Mouse (Mus musculus) intestine, postnatal 0 days (tissue): Measurements from ENCODE around the gene Urad. TPM values are rescaled to one million over a fixed set of nuclear protein-coding genes. Genes with fewer than 3 reads are reported as not detected.

ENCODE experiments used
- ATAC-seq: fragments of 200-750 bp; cut with Nextera tagmentation; 2 replicates; pipeline ENCODE4 v1.8.0; 2017; ENCODE audit warnings: mild to moderate bottlenecking, moderate TSS enrichment, moderate library complexity
- H3K27ac ChIP-seq: fragments of 300-500 bp; sonication (generic); 2 replicates; pipeline ENCODE4 v1.5.1; 2014; ENCODE audit warnings: mild to moderate bottlenecking, low read depth, low read length, moderate library complexity
- H3K27me3 ChIP-seq: fragments of 300-500 bp; sonication (generic); replicated peaks from 2 replicates; pipeline ENCODE4 v1.6.1; 2014; ENCODE audit warnings: low read length, mixed read lengths; ENCODE audit not compliant: control insufficient read depth, insufficient read depth
- H3K36me3 ChIP-seq: fragments of 300-500 bp; sonication (generic); 2 replicates; pipeline ENCODE4 v1.6.1; 2014; ENCODE audit warnings: mild to moderate bottlenecking, moderate library complexity; ENCODE audit not compliant: control insufficient read depth, insufficient read depth
- H3K4me1 ChIP-seq: fragments of 300-500 bp; sonication (generic); replicated peaks from 2 replicates; pipeline ENCODE4 v1.6.1; 2014; ENCODE audit warnings: antibody characterized with exemption, low read length, mixed read lengths; ENCODE audit not compliant: control insufficient read depth, insufficient read depth
- H3K4me2 ChIP-seq: fragments of 300-500 bp; sonication (generic); replicated peaks from 2 replicates; pipeline ENCODE4 v1.6.1; 2014; ENCODE audit warnings: low read depth, mild to moderate bottlenecking, moderate library complexity
- H3K4me3 ChIP-seq: fragments of 300-500 bp; sonication (generic); 2 replicates; pipeline ENCODE4 v1.5.1; 2014; ENCODE audit warnings: low read depth, low read length
- H3K9ac ChIP-seq: fragments of 300-500 bp; sonication (generic); 2 replicates; pipeline ENCODE4 v1.6.1; 2014; ENCODE audit warnings: mild to moderate bottlenecking, low read depth, low read length
- H3K9me3 ChIP-seq: fragments of 300-500 bp; sonication (generic); 2 replicates; pipeline ENCODE4 v1.6.1; 2016; ENCODE audit warnings: mixed run types; ENCODE audit not compliant: control insufficient read depth
- CTCF ChIP-seq: sonication (generic); IDR thresholded peaks from 2 replicates; pipeline ENCODE4 v1.5.1; 2016; ENCODE audit warnings: low read depth, mild to moderate bottlenecking, control low read depth, antibody characterized with exemption, moderate library complexity
- WGBS: fragments of 180-500 bp; shearing (Covaris S2); extraction: QIAGEN DNeasy Blood & Tissue Kit; methylation state at CpG from one replicate; pipeline ENCODE4 v1.1.7; 2014; 5-methylcytosine and 5-hydroxymethylcytosine counted together
- polyA plus RNA-seq: library from polyadenylated mRNA; unstranded; fragments of >200 nt; fragmentation: Nextera tagmentation; extraction: Ambion mirVana; gene quantifications from 2 replicates; pipeline ENCODE4 v1.2.1, GENCODE M21; 2015

Gene Urad
- polyA plus RNA-seq, 1 experiment from 2014 or later, result 1.1 TPM

GRCm38 (mm10) chr5:147300001-147300363 lies 22.3 kb downstream of the Urad start:
- H3K4me1 ChIP-seq, result no peaks in the 10 kb centered on the region
- peak overlapping the region; percentile 94; the same call in 1 of the 2 replicates for H3K9ac ChIP-seq
- ATAC-seq, result peak; percentile 78
- H3K9me3 ChIP-seq, result no peaks in the 10 kb centered on the region
- peaks cover 8% of the 10 kb centered on the region; the same call in 1 of the 2 replicates for H3K36me3 ChIP-seq
- H3K27ac ChIP-seq, result peak overlapping the region; percentile 88
- no peak for TF ChIP-seq CTCF
- peak overlapping the region; percentile 74 for H3K4me3 ChIP-seq
- WGBS, result 2% methylated on average over 4 of the region's 4 CpGs
- peaks cover 6% of the 10 kb centered on the region; the same call in 1 of the 2 replicates for H3K27me3 ChIP-seq
- peak overlapping the region; percentile 69 for H3K4me2 ChIP-seq

- peaks cover 6% of the 10 kb centered on the region; the same call in 1 of the 2 replicates for H3K27me3 ChIP-seq
- 1% methylated on average over 41 of the region's 41 CpGs for WGBS
These were observed 22.8 kb downstream of the Urad start for GRCm38 (mm10) chr5:147299255-147300000.

GRCm38 (mm10) chr5:147297249-147297648 lies 25.0 kb downstream of the Urad start:
- no peak overlapping the region for H3K4me3 ChIP-seq
- peaks cover 12% of the 10 kb centered on the region for H3K27me3 ChIP-seq
- peaks cover 8% of the 10 kb centered on the region; the same call in 1 of the 2 replicates for H3K36me3 ChIP-seq

More at GRCm38 (mm10) chr5:147299255-147300000, 22.8 kb downstream of the Urad start:
- Histone ChIP-seq H3K9ac (peak overlapping the region; percentile 35; the same call in 1 of the 2 replicates), H3K4me2 (peak overlapping the region; percentile 69), H3K4me3 (peak overlapping the region; percentile 74), H3K9me3 (no peaks in the 10 kb centered on the region), H3K27ac (peak overlapping the region; percentile 88), H3K36me3 (peaks cover 8% of the 10 kb centered on the region; the same call in 1 of the 2 replicates), H3K4me1 (no peaks in the 10 kb centered on the region)
- ATAC-seq, result peak; percentile 94
- TF ChIP-seq CTCF, result peak; percentile 82

GRCm38 (mm10) chr5:147294121-147294520 lies 28.1 kb downstream of the Urad start:
- peak; percentile 58 for ATAC-seq
- TF ChIP-seq CTCF, result peak; percentile 80
- Histone ChIP-seq H3K27ac (peak overlapping the region; percentile 41; the same call in 1 of the 2 replicates), H3K4me1 (0 out of 2 replicates have a peak, but pooled peaks cover 4% of the 10 kb centered on the region), H3K9me3 (no peaks in the 10 kb centered on the region), H3K27me3 (peaks cover 5% of the 10 kb centered on the region), H3K36me3 (no peaks in the 10 kb centered on the region), H3K9ac (no peak overlapping the region), H3K4me3 (no peak overlapping the region), H3K4me2 (peak overlapping the region; percentile 43)
- 13% methylated on average over 20 of the region's 20 CpGs for WGBS

More at GRCm38 (mm10) chr5:147297249-147297648, 25.0 kb downstream of the Urad start:
- no peak for ATAC-seq
- no peak for TF ChIP-seq CTCF
- Histone ChIP-seq H3K9ac (no peak overlapping the region), H3K4me1 (no peaks in the 10 kb centered on the region), H3K27ac (no peak overlapping the region), H3K9me3 (no peaks in the 10 kb centered on the region), H3K4me2 (no peak overlapping the region)
- 74% methylated on average over 5 of the region's 5 CpGs for WGBS

- Histone ChIP-seq H3K9me3 (no peaks in the 10 kb centered on the region), H3K4me3 (peak overlapping the region; percentile 12; the same call in 1 of the 2 replicates), H3K36me3 (no peaks in the 10 kb centered on the region), H3K27me3 (peaks cover 5% of the 10 kb centered on the region; the same call in 1 of the 2 replicates), H3K4me1 (0 out of 2 replicates have a peak, but pooled peaks cover 4% of the 10 kb centered on the region), H3K27ac (peak overlapping the region; percentile 75; the same call in 1 of the 2 replicates), H3K4me2 (peak overlapping the region; percentile 54), H3K9ac (no peak overlapping the region)
- ATAC-seq, result peak; percentile 81
- TF ChIP-seq CTCF, result peak; percentile 99
- WGBS, result 18% methylated on average over 18 of the region's 18 CpGs
These were observed 28.9 kb downstream of the Urad start for GRCm38 (mm10) chr5:147293127-147293910.
